Mouse (Mus musculus) embryonic facial prominence, embryonic 14.5 days (tissue): Measurements from ENCODE around the gene Srgap1. TPM values are rescaled to one million over a fixed set of nuclear protein-coding genes. Genes with fewer than 3 reads are reported as not detected.

Source experiments
- ATAC-seq: fragments of 200-750 bp; cut with Nextera tagmentation; 2 replicates; pipeline ENCODE4 v1.8.0; 2017; ENCODE audit warnings: low read depth, moderate number of reproducible peaks, moderate TSS enrichment
- DNase-seq: peaks from one replicate; pipeline ENCODE4 v3.0.0-alpha.2; 2015; ENCODE audit warnings: low spot score
- H3K27ac ChIP-seq: fragments of 300-500 bp; sonication (generic); replicated peaks from 2 replicates; pipeline ENCODE4 v1.5.1; 2014; ENCODE audit warnings: low read depth, mild to moderate bottlenecking, low read length, moderate library complexity
- H3K27me3 ChIP-seq: fragments of 300-500 bp; sonication (generic); replicated peaks from 2 replicates; pipeline ENCODE4 v1.6.1; 2014; ENCODE audit warnings: low read length; ENCODE audit not compliant: control insufficient read depth, insufficient read depth
- H3K36me3 ChIP-seq: fragments of 300-500 bp; sonication (generic); 2 replicates; pipeline ENCODE4 v1.6.1; 2014; ENCODE audit warnings: low read length, mixed read lengths; ENCODE audit not compliant: control insufficient read depth, insufficient read depth
- H3K4me1 ChIP-seq: fragments of 300-500 bp; sonication (generic); 2 replicates; pipeline ENCODE4 v1.6.1; 2014; ENCODE audit warnings: antibody characterized with exemption, low read length; ENCODE audit not compliant: control insufficient read depth, insufficient read depth
- H3K4me2 ChIP-seq: fragments of 300-500 bp; sonication (generic); 2 replicates; pipeline ENCODE4 v1.6.1; 2014; ENCODE audit warnings: low read depth, mild to moderate bottlenecking, low read length, moderate library complexity, mixed read lengths
- H3K4me3 ChIP-seq: fragments of 300-500 bp; sonication (generic); 2 replicates; pipeline ENCODE4 v1.5.1; 2014; ENCODE audit warnings: low read depth, mild to moderate bottlenecking, low read length
- H3K9ac ChIP-seq: fragments of 300-500 bp; sonication (generic); 2 replicates; pipeline ENCODE4 v1.6.1; 2014; ENCODE audit warnings: low read depth, mild to moderate bottlenecking, low read length, moderate library complexity, mixed read lengths
- H3K9me3 ChIP-seq: fragments of 300-500 bp; sonication (generic); 2 replicates; pipeline ENCODE4 v1.6.1; 2016; ENCODE audit warnings: low read length; ENCODE audit not compliant: control insufficient read depth
- WGBS: fragments of 180-500 bp; shearing (Covaris S2); extraction: QIAGEN DNeasy Blood & Tissue Kit; methylation state at CpG from one replicate; pipeline ENCODE4 v1.1.7; 2014; 5-methylcytosine and 5-hydroxymethylcytosine counted together
- polyA plus RNA-seq: library from polyadenylated mRNA; unstranded; fragments of >200 nt; fragmentation: Nextera tagmentation; extraction: Ambion mirVana; gene quantifications from 2 replicates; pipeline ENCODE4 v1.2.1, GENCODE M21; 2014

Srgap1 gene
- polyA plus RNA-seq, 1 experiment from 2014 or later = 11.1 TPM

GRCm38 (mm10) chr10:121763191-121763590 lies 283.9 kb downstream of the Srgap1 start:
- H3K36me3 ChIP-seq = no peaks in the 10 kb centered on the region
- no peaks in the 10 kb centered on the region for H3K27me3 ChIP-seq
- H3K4me2 ChIP-seq = no peak overlapping the region
- H3K9me3 ChIP-seq = no peaks in the 10 kb centered on the region
- no peak overlapping the region for H3K4me3 ChIP-seq
- H3K27ac ChIP-seq = no peak overlapping the region
- 82% methylated on average over 8 of the region's 13 CpGs for whole genome bisulfite sequencing
- H3K4me1 ChIP-seq = no peaks in the 10 kb centered on the region
- DNase-seq (no peak), ATAC-seq (no peak)
- no peak overlapping the region for H3K9ac ChIP-seq

- Histone ChIP-seq H3K4me2 (no peak overlapping the region), H3K9ac (no peak overlapping the region), H3K27me3 (no peaks in the 10 kb centered on the region), H3K4me3 (no peak overlapping the region), H3K36me3 (no peaks in the 10 kb centered on the region), H3K9me3 (no peaks in the 10 kb centered on the region), H3K4me1 (no peaks in the 10 kb centered on the region), H3K27ac (no peak overlapping the region)
- DNase-seq = peak; percentile 58
- no peak for ATAC-seq
- WGBS = 65% methylated on average over 9 of the region's 9 CpGs
These were observed 285.0 kb downstream of the Srgap1 start for GRCm38 (mm10) chr10:121762141-121762540.

GRCm38 (mm10) chr10:121759095-121759494 lies 288.0 kb downstream of the Srgap1 start:
- H3K9me3 ChIP-seq = no peaks in the 10 kb centered on the region
- 50% methylated on average over 8 of the region's 8 CpGs for WGBS

GRCm38 (mm10) chr10:121756677-121757076 lies 290.4 kb downstream of the Srgap1 start:
- no peaks in the 10 kb centered on the region for H3K4me1 ChIP-seq
- no peak for ATAC-seq
- no peak overlapping the region for H3K4me3 ChIP-seq
- H3K27me3 ChIP-seq = no peaks in the 10 kb centered on the region
- H3K9me3 ChIP-seq = no peaks in the 10 kb centered on the region
- 76% methylated on average over 4 of the region's 4 CpGs for WGBS
- DNase-seq = no peak
- H3K27ac ChIP-seq = no peak overlapping the region
- no peaks in the 10 kb centered on the region for H3K36me3 ChIP-seq
- no peak overlapping the region for H3K4me2 ChIP-seq
- no peak overlapping the region for H3K9ac ChIP-seq

More at GRCm38 (mm10) chr10:121759095-121759494, 288.0 kb downstream of the Srgap1 start:
- Histone ChIP-seq H3K4me1 (no peaks in the 10 kb centered on the region), H3K27me3 (no peaks in the 10 kb centered on the region), H3K4me3 (no peak overlapping the region), H3K9ac (no peak overlapping the region), H3K27ac (no peak overlapping the region), H3K4me2 (no peak overlapping the region), H3K36me3 (no peaks in the 10 kb centered on the region)
- ATAC-seq = no peak
- no peak for DNase-seq

GRCm38 (mm10) chr10:121755822-121756221 lies 291.3 kb downstream of the Srgap1 start:
- no peak overlapping the region for H3K4me2 ChIP-seq
- 0 out of 2 replicates have a peak, but pooled peaks cover under 1% of the 10 kb centered on the region for H3K9me3 ChIP-seq
- no peak for ATAC-seq
- H3K27ac ChIP-seq = no peak overlapping the region
- 18% methylated on average over 1 of the region's 1 CpGs for WGBS
- no peaks in the 10 kb centered on the region for H3K4me1 ChIP-seq
- no peaks in the 10 kb centered on the region for H3K27me3 ChIP-seq
- peaks cover 2% of the 10 kb centered on the region; the same call in 1 of the 2 replicates for H3K36me3 ChIP-seq
- H3K4me3 ChIP-seq = no peak overlapping the region
- no peak overlapping the region for H3K9ac ChIP-seq
- DNase-seq = no peak

GRCm38 (mm10) chr10:121754237-121754636 lies 292.9 kb downstream of the Srgap1 start:
- Histone ChIP-seq H3K36me3 (peaks cover 9% of the 10 kb centered on the region; the same call in 1 of the 2 replicates), H3K9ac (no peak overlapping the region), H3K4me1 (no peaks in the 10 kb centered on the region), H3K4me2 (no peak overlapping the region), H3K9me3 (0 out of 2 replicates have a peak, but pooled peaks cover 6% of the 10 kb centered on the region), H3K4me3 (no peak overlapping the region), H3K27me3 (no peaks in the 10 kb centered on the region), H3K27ac (no peak overlapping the region)
- 81% methylated on average over 5 of the region's 5 CpGs for WGBS
- no peak for DNase-seq
- ATAC-seq = no peak

- H3K27me3 ChIP-seq = no peaks in the 10 kb centered on the region
- H3K36me3 ChIP-seq = peaks cover 31% of the 10 kb centered on the region
- H3K4me2 ChIP-seq = no peak overlapping the region
- DNase-seq = no peak
- no peak for ATAC-seq
- H3K27ac ChIP-seq = no peak overlapping the region
- H3K9ac ChIP-seq = no peak overlapping the region
- H3K4me1 ChIP-seq = no peaks in the 10 kb centered on the region
- 0 out of 2 replicates have a peak, but pooled peaks cover 6% of the 10 kb centered on the region for H3K9me3 ChIP-seq
- H3K4me3 ChIP-seq = no peak overlapping the region
- 95% methylated on average over 12 of the region's 12 CpGs for WGBS
These were observed 296.9 kb downstream of the Srgap1 start for GRCm38 (mm10) chr10:121750175-121750574.

GRCm38 (mm10) chr10:121742336-121742735 lies 304.8 kb downstream of the Srgap1 start:
- DNase-seq = no peak
- no peak overlapping the region for H3K4me3 ChIP-seq
- H3K27ac ChIP-seq = no peak overlapping the region
- no peak for ATAC-seq
- 23% methylated on average over 4 of the region's 4 CpGs for WGBS
- H3K27me3 ChIP-seq = no peaks in the 10 kb centered on the region
- peaks cover 4% of the 10 kb centered on the region for H3K4me1 ChIP-seq
- H3K36me3 ChIP-seq = peaks cover 19% of the 10 kb centered on the region
- H3K9ac ChIP-seq = no peak overlapping the region
- no peak overlapping the region for H3K4me2 ChIP-seq
- H3K9me3 ChIP-seq = no peaks in the 10 kb centered on the region
